Mouse (Mus musculus) Patski (cell line): ENCODE data around the gene Lrch4. TPM values are rescaled to one million over a fixed set of nuclear protein-coding genes. Genes with fewer than 3 reads are reported as not detected.

Experiments used
- ATAC-seq: fragments of 100-300 bp; one replicate; pipeline ENCODE4 v1.8.0; 2021
- CTCF ChIA-PET: fragments of 350-600 bp; sonication (Branson Sonifier 250); formaldehyde crosslinking; loops from one replicate; lab custom pipeline; 2022; ENCODE audit warnings: inconsistent platforms; lab: Charles Lee
- POLR2A ChIA-PET: fragments of 350-600 bp; sonication (Branson Sonifier 250); formaldehyde crosslinking; loops from one replicate; lab custom pipeline; 2022; ENCODE audit warnings: antibody characterized with exemption, inconsistent platforms; lab: Charles Lee
- DNase-seq: peaks from one replicate; pipeline ENCODE4 v3.0.0-alpha.2; 2011; ENCODE audit warnings: low read depth, low spot score
- H3K27me3 ChIP-seq: fragments of 371-371 bp; one replicate; pipeline ENCODE4 v1.5.1; 2021
- CTCF ChIP-seq: fragments of 100-300 bp; IDR thresholded peaks from one replicate; pipeline ENCODE4 v1.5.1; 2021
- in situ Hi-C: fragments of 300-500 bp; cut with MboI; formaldehyde crosslinking; loops from 3 replicates; pipeline ENCODE4 v1.11.1; 2018; ENCODE audit warnings: low pct_unique_long_range_greater_than_20kb, mixed read lengths
- polyA plus RNA-seq: library from polyadenylated mRNA; unstranded; gene quantifications from one replicate; pipeline ENCODE4 v1.2.3, GENCODE M21; 2021

The Lrch4 gene
- polyA plus RNA-seq, 1 experiment from 2014 or later, result 31.0 TPM

DNA sequence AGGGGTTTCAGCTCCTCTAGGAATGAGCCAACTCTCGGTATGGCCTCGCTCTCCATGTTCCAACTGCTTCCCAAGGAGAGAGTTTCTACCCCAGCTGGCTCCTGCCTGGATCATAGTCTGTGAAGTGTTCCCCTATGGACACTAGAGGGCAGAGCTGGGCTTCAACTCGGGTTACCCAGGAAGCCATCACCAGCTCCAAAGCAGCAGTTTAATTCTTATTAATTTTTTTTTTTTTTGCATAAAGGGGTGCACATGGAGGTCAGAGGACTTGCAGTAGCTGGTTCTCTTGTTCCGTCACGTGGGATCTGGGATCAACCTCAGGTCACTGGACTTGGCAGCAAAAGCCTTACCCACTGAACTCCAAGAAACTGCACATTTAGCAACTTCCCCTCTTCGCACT lies 28.1 kb downstream of the Lrch4 start:
- POLR2A ChIA-PET, result interaction anchor here (0.7 to 1.0 kb wide), 2 partner anchors 122 to 146 kb away, joined by 3 to 4 read pairs; partner anchors contain the start of gene Ppp1r35
- in situ Hi-C loops, result no loop called here
- CTCF ChIA-PET, result interaction anchor here (0.8 to 5.9 kb wide), 21 partner anchors 9 to 274 kb away, joined by 3 to 28 read pairs (median 4); no protein-coding TSS in a partner anchor
- H3K27me3 ChIP-seq, result no peaks in the 10 kb centered on the region
- peak; percentile 95 for TF ChIP-seq CTCF
- DNase-seq, result no peak
- no peak for ATAC-seq

DNA sequence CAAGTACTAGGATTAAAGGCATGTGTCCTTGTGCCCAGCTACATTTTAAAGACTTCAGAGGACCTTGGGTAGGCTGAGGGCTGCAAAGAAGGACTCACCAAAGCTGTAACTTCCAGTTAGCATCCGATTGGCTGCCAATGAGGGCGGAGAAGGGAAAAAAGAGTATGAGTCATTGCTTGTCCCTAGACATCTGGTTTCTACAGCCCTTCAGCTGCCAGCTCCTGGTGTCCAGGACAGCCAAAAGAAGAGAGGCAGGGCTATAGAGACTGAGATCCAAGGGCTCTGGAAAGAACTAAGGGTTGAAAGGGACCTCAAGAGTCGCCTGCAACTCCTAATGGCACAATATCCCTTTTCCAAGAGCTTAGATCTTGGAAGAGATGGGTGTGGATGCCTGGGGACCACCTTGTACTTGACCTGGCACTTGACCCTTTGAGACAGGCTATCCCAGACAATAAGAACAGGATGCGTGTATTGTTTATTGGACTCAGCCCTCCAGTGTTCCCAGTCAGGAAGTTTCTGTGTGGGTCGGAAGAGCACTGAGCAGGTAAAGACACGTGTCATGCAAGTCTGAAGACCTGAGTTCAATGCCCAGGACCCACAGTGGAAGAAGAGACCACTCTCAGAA lies 31.3 kb downstream of the Lrch4 start:
- in situ Hi-C loops, result no loop called here
- TF ChIP-seq CTCF, result no peak
- ChIA-PET CTCF (interaction anchor here (0.7 to 5.9 kb wide), 2 partner anchors 10 to 100 kb away, joined by 3 to 28 read pairs; no protein-coding TSS in a partner anchor), POLR2A (interaction anchor here (0.8 to 1.1 kb wide), 2 partner anchors 104 to 154 kb away, joined by 3 read pairs; no protein-coding TSS in a partner anchor)
- ATAC-seq (no peak), DNase-seq (no peak)
- H3K27me3 ChIP-seq, result no peaks in the 10 kb centered on the region

DNA sequence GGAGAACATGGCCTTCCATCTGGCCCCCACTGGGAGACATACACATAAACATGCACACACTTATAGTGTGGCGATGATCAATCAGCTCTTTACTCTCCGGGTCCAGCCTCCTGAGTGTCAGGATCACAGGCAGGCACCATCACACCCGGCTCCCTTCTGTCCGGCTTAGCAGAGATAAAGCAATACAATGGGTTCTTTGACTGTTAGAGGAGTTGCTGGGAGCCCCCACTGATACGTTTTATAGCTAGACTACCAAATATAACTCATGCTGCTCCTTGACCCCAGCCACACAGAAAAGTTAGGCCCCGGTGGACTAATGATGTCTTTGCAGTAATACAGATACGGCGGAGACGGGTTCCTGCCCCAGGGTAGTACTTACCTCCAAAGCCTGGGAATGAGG lies 34.1 kb downstream of the Lrch4 start:
- DNase-seq, result no peak
- no peaks in the 10 kb centered on the region for H3K27me3 ChIP-seq
- ChIA-PET POLR2A (no interaction called here), CTCF (no interaction called here)
- no peak for ATAC-seq
- in situ Hi-C loops, result no loop called here
- TF ChIP-seq CTCF, result no peak

DNA sequence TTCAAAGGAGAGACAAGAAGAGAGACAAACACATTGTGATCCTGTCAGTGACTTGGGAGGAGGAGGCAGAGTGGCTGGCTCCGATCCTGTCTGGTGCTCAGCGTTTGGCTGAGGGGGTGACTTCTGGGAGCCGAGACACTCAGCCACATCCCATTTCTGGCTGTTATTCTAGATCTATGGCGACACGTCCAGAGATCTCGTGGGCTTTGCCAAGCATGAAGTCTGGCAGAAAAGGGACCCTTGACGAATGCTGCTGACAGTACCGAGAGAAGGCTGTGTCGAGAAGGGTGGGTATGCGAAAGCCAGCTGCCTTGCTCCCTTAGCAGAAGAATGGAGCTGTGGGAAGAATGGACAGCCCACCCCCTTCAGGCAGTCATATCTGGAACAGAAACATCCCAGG lies 40.0 kb downstream of the Lrch4 start:
- POLR2A ChIA-PET, result no interaction called here
- ATAC-seq, result no peak
- in situ Hi-C loops, result no loop called here
- H3K27me3 ChIP-seq, result no peaks in the 10 kb centered on the region
- CTCF ChIA-PET, result interaction anchor here (1.0 to 4.3 kb wide), 4 partner anchors 11 to 83 kb away, joined by 3 to 28 read pairs (median 4); partner anchors contain the start of gene Tsc22d4
- DNase-seq, result no peak
- TF ChIP-seq CTCF, result no peak

DNA sequence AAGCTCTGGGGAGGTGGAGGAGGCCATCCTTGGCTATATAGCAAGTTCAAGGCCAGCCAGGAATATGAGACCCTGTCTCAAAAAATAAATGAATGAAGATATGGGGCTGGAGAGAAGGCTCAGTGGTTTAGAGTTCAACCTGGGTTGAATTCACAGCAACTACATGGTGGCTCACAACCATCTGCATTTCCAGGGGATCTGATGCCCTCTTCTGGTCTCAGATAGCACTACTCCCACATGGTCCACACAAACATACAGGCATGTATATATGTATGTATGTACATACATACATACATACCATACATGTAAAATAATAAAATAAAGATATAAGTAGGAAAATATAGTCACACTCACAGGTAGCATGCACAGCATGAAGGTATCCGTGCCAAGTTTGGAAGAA lies 41.3 kb downstream of the Lrch4 start:
- ATAC-seq (no peak), DNase-seq (no peak)
- no peaks in the 10 kb centered on the region for H3K27me3 ChIP-seq
- TF ChIP-seq CTCF, result no peak
- in situ Hi-C loops, result no loop called here
- POLR2A ChIA-PET, result no interaction called here
- CTCF ChIA-PET, result interaction anchor here (0.5 to 4.5 kb wide), 4 partner anchors 12 to 73 kb away, joined by 3 to 28 read pairs (median 10); partner anchors contain the start of gene Agfg2

DNA sequence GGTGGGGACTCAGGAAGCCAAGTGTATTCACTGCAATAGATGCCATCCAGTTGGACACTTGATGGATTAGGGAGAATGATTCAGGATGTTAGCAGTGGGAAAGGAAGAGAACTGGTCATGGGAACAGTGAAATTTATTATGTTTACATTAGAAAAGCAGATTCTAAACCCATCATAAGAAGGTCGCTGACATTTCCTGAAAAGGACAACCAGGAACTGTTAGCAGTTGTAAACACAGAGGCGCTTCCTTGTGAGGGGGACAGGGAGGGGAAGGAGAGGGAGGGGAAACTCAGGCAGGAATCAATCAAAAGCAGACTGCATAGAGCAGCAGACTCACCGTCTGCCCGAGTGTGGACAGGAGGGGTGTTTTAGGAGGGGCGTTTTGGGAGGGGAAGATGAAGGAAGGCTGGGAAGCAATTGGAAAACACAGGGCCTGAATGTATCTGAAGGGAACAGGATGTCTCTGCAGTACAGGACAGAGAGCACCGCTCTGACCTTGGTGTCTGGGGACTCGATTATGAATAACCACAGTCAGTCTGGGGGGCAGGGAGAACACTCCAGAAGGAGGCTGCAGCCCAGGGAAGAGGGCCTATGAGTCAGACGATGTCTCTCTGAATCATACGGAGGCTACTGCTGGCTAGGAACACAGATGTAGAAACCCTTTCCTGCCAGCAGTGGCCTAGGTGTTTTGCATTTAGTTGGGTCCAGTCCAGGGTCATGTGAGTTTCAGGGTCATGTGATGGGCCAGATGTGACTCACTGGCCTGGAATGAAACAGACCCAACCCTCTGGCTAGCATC lies 42.7 kb downstream of the Lrch4 start:
- peak; percentile 94 for ATAC-seq
- no peaks in the 10 kb centered on the region for H3K27me3 ChIP-seq
- ChIA-PET CTCF (interaction anchor here (1.0 to 4.5 kb wide), 8 partner anchors 10 to 88 kb away, joined by 3 to 28 read pairs (median 4); partner anchors contain the start of gene Agfg2), POLR2A (interaction anchor here (0.6 to 2.2 kb wide), 6 partner anchors 11 to 414 kb away, joined by 3 to 6 read pairs (median 4); partner anchors contain the start of genes Agfg2 and Tsc22d4)
- TF ChIP-seq CTCF, result no peak
- in situ Hi-C loops, result no loop called here
- DNase-seq, result peak; percentile 97

DNA sequence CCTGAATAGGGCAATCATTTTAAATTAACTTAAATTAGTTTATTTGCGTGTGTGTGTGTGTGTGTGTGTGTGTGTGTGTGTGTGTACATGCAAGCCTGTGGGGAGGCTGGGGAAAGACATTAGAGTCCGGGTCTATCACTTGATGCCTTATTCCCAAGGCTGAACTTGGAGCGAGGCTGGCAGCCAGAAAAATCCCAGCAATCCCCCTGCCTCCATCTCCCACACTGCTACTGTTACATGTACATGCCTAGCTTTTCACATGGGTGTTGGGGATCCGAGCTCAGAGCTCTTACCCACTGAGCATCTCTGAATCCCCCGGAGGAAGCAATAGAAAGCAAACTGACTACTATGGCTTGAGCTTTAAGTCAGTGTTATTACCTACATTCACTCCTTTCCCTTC lies 43.4 kb downstream of the Lrch4 start:
- no peak for ATAC-seq
- H3K27me3 ChIP-seq, result no peaks in the 10 kb centered on the region
- no peak for DNase-seq
- POLR2A ChIA-PET, result interaction anchor here (0.7 to 2.2 kb wide), 4 partner anchors 10 to 413 kb away, joined by 4 to 6 read pairs (median 4); partner anchors contain the start of genes Agfg2 and Tsc22d4
- CTCF ChIA-PET, result interaction anchor here (1.0 to 4.5 kb wide), 6 partner anchors 9 to 87 kb away, joined by 3 to 17 read pairs (median 4); partner anchors contain the start of gene Agfg2
- no peak for TF ChIP-seq CTCF
- in situ Hi-C loops, result no loop called here

DNA sequence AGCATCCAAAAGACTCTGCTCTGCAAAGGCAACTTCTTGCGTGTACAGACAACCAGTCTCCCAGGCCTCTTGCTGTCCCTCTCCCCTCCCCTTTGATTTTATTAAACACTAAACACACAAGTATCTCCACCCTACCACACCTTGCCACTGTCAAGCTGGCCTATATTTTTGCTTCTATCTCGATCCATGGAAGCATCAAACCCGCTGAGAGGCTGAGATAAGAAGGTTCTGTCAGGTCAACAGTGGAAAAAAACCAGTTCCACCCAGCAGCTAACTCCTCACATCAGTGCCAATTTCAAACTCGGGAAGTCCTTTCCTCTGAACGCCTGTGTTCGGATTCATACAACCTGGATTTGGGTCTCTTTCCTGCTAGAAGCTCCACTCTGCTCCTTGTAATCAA lies 44.1 kb downstream of the Lrch4 start:
- no peak for TF ChIP-seq CTCF
- in situ Hi-C loops, result no loop called here
- no peak for ATAC-seq
- no peak for DNase-seq
- H3K27me3 ChIP-seq, result no peaks in the 10 kb centered on the region
- POLR2A ChIA-PET, result interaction anchor here (0.9 to 2.2 kb wide), 3 partner anchors 10 to 73 kb away, joined by 4 to 6 read pairs (median 5); partner anchors contain the start of genes Agfg2 and Tsc22d4
- CTCF ChIA-PET, result interaction anchor here (1.0 to 4.5 kb wide), 6 partner anchors 8 to 87 kb away, joined by 3 to 17 read pairs (median 4); partner anchors contain the start of gene Agfg2

DNA sequence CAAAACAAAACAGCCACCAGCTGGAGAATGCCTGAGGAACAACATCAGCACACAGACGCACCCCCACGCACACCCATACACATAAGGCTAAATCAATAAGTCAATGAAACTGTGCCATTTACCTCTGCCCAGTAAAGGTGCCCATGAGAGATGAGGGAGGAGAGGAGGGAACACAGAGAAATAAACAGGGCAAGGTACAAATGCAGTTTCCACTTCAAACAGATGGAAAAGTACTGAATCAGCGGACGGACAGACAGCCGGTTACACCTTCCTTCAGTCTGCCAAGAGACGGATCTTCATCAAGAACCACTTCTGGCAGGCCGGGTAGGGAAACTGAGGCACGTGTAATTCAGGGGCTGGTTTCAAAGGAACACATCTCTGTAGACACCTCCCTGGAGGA lies 45.9 kb downstream of the Lrch4 start:
- DNase-seq, result no peak
- CTCF ChIA-PET, result interaction anchor here (4.5 kb wide), 1 partner anchor 9 kb away, joined by 17 read pairs; the partner anchor contains the start of gene Agfg2
- no peak for ATAC-seq
- POLR2A ChIA-PET, result no interaction called here
- no peak for TF ChIP-seq CTCF
- H3K27me3 ChIP-seq, result no peaks in the 10 kb centered on the region
- in situ Hi-C loops, result no loop called here

DNA sequence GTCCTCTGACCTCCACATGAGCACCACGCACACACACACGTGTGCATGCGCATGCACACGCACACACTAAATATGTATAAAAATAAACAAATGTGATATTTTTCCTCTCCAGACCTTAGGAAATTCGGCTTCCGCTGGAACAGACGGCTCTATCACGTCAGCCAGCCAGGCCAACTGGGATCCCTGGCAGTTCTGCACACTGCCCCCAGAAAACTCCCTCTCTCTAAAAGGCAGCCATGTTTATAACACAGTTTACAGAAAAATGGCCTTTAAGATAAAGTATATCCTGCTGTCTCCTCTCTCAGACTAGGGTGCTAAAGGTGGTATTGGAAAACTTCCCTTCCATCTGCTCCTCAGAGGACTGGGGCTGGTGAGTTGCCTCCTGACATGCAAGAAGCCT lies 48.9 kb downstream of the Lrch4 start:
- in situ Hi-C loops, result no loop called here
- no peaks in the 10 kb centered on the region for H3K27me3 ChIP-seq
- no peak for TF ChIP-seq CTCF
- ATAC-seq, result no peak
- ChIA-PET CTCF (interaction anchor here (1.1 to 1.3 kb wide), 3 partner anchors 12 to 40 kb away, joined by 3 to 4 read pairs (median 3); no protein-coding TSS in a partner anchor), POLR2A (interaction anchor here (0.7 kb wide), 1 partner anchor 1841 kb away, joined by 3 read pairs; no protein-coding TSS in a partner anchor)
- DNase-seq, result no peak
